8 mouse cellular contexts compared by ENCODE assay signal in the genomic region with DNA sequence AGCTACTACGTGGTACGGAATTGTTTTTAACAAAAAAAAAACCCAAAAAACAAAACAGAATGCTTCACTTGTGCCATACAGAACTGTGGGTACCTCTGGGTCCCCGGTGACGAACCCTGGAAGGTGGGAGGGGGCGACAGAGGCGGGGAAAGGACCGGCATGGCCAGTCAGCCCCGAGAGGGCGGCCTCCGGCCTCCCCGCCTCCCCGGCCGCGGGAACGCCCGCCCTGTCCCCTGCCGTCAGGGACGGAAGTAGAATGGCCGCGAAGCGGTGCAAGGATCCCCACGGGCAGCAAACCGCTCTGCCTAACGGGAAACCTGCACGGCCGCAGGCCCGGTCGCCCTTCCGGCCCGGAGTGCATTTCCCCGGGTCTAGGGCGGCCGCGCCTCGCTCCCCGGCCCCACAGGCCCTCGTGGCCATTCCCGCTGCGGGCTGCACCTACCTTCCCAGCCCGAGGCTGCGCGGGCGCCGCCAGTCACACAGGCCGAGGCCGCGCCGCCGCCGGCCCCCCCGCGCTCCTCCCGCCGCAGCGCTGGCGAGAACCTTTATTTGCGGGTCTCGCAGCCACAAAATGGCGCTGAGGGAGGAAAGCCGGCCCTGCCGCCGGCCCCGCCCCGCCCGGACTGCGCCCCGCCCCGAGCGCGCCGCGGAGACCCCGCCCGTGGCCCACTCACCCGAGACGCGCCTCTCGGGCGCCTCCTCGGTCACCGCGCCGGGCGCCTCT. TPM values are rescaled to one million over a fixed set of nuclear protein-coding genes. Genes with fewer than 3 reads are reported as not detected.
A peak's percentile ranks its signal among the peaks of the same experiment; 100 is the strongest.
DNase-seq lines count a peak whose midpoint lies in the region; ATAC-seq lines count a peak whose summit lies in the region.

No protein-coding gene starts in this region.

- DNase-seq in MN1 (ENCODE audit: low spot score), result peak; percentile 90
- DNase-seq in cerebellum, adult 9-11 months, result peak; percentile 90
- peak; percentile 65 to 81 for DNase-seq in frontal cortex, adult 2 months (ENCODE audit: extremely low spot score in 1 of 2, low spot score in 1 of 2)
- DNase-seq in hindbrain, embryonic 11.5 days (ENCODE audit: low spot score), result peak; percentile 87
- peak; percentile 85 to 88 for DNase-seq in layer of hippocampus, postnatal 14 days (ENCODE audit: low spot score in 2 of 2)
- DNase-seq in lung, postnatal 10 days, result peak; percentile 93
- DNase-seq in ovary, postnatal 14 days (ENCODE audit: low spot score), result peak; percentile 81
- peak; percentile 82 to 85 for DNase-seq in thymus, postnatal 10 days (ENCODE audit: low spot score in 2 of 2)

- H3K27ac ChIP-seq in hindbrain, embryonic 11.5 days (ENCODE audit: low read depth, low read length), result peak overlapping the region; percentile 99

- H3K9me3 ChIP-seq in hindbrain, embryonic 11.5 days (ENCODE audit: control insufficient read depth, low read length), result no peaks in the 10 kb centered on the region

- H3K4me2 ChIP-seq in hindbrain, embryonic 11.5 days (replicated peaks; ENCODE audit: low read depth, low read length), result peak overlapping the region; percentile 57

- peak overlapping the region; percentile 99 for H3K9ac ChIP-seq in hindbrain, embryonic 11.5 days (ENCODE audit: low read depth, low read length)

- no peaks in the 10 kb centered on the region for H3K36me3 ChIP-seq in hindbrain, embryonic 11.5 days (ENCODE audit: control insufficient read depth, insufficient read depth, low read length)

- peak; percentile 96 for ATAC-seq in hindbrain, embryonic 11.5 days (ENCODE audit: low FRiP score)

- H3K27me3 ChIP-seq in hindbrain, embryonic 11.5 days (ENCODE audit: control insufficient read depth, insufficient read depth, low read length), result no peaks in the 10 kb centered on the region

- no peaks in the 10 kb centered on the region for H3K4me1 ChIP-seq in hindbrain, embryonic 11.5 days (replicated peaks; ENCODE audit: control insufficient read depth, insufficient read depth, low read length)

- WGBS in hindbrain, embryonic 11.5 days, result under 1% methylated on average over 73 of the region's 84 CpGs

- H3K4me3 ChIP-seq in hindbrain, embryonic 11.5 days (ENCODE audit: low read depth, low read length), result peak overlapping the region; percentile 98

RNA-seq across cellular contexts. Expression of gene Wtap, which starts 2.2 kb away (rescaled TPM):
- polyA plus RNA-seq in frontal cortex, adult 2 months (2012; rRNA removed), result 53.6 and 66.9 TPM in 2 replicates
- polyA plus RNA-seq in hindbrain, embryonic 11.5 days (2014; fragmentation: Nextera tagmentation; extraction: Ambion mirVana), result 130 and 133 TPM in 2 replicates
- 10 to 100 TPM; 53.2 to 54.3 TPM for total RNA-seq in layer of hippocampus, postnatal 14 days (2021)

RNA-seq across cellular contexts. Expression of gene Sod2, which starts 14.8 kb away (rescaled TPM):
- polyA plus RNA-seq in frontal cortex, adult 2 months (2012; rRNA removed), result 261 and 282 TPM in 2 replicates
- 120 and 127 TPM in 2 replicates for polyA plus RNA-seq in hindbrain, embryonic 11.5 days (2014; fragmentation: Nextera tagmentation; extraction: Ambion mirVana)
- 100 to 1,000 TPM; 246 to 247 TPM for total RNA-seq in layer of hippocampus, postnatal 14 days (2021)

RNA-seq across cellular contexts. Expression of gene Acat2, which starts 31.2 kb away (rescaled TPM):
- polyA plus RNA-seq in frontal cortex, adult 2 months (2012; rRNA removed), result 40.0 and 45.0 TPM in 2 replicates
- polyA plus RNA-seq in hindbrain, embryonic 11.5 days (2014; fragmentation: Nextera tagmentation; extraction: Ambion mirVana), result 244 and 372 TPM in 2 replicates
- total RNA-seq in layer of hippocampus, postnatal 14 days (2021), result 10 to 100 TPM; 82.4 to 85.9 TPM

RNA-seq across cellular contexts. Expression of gene Acat3, which starts 51.4 kb away (rescaled TPM):
- polyA plus RNA-seq in frontal cortex, adult 2 months (2012; rRNA removed), result 4.1 and 6.0 TPM in 2 replicates
- 0.71 and 1.2 TPM in 2 replicates for polyA plus RNA-seq in hindbrain, embryonic 11.5 days (2014; fragmentation: Nextera tagmentation; extraction: Ambion mirVana)
- 1 to 10 TPM; 2.7 to 3.3 TPM for total RNA-seq in layer of hippocampus, postnatal 14 days (2021)

Comparison
In these comparisons a context has a peak if more than half of its experiments do, and no peak if none do; other contexts are left out.
1. Peak in every context shown above with its lines: DNase-seq, ATAC-seq, H3K4me3 ChIP-seq and H3K27ac ChIP-seq.